Mouse (Mus musculus) liver, embryonic 14.5 days (tissue): ENCODE data around the gene Tnfrsf4. TPM values are rescaled to one million over a fixed set of nuclear protein-coding genes. Genes with fewer than 3 reads are reported as not detected.

Experiments used
- ATAC-seq: fragments of 200-750 bp; cut with Nextera tagmentation; 2 replicates; pipeline ENCODE4 v1.8.0; 2017; ENCODE audit warnings: moderate number of reproducible peaks, mild to moderate bottlenecking, moderate library complexity; ENCODE audit not compliant: insufficient read depth
- DNase-seq, 3 experiments: peaks; one replicate each; pipeline ENCODE4 v3.0.0-alpha.2; 2012 to 2013; ENCODE audit warnings: low read depth in 3 of 3, low spot score in 3 of 3
- H3K27ac ChIP-seq: fragments of 300-500 bp; sonication (generic); 2 replicates; pipeline ENCODE4 v1.5.1; 2014; ENCODE audit warnings: moderate library complexity, mild to moderate bottlenecking, control low read depth, inconsistent platforms
- H3K27me3 ChIP-seq: fragments of 300-500 bp; sonication (generic); 2 replicates; pipeline ENCODE4 v1.6.1; 2014; ENCODE audit warnings: mild to moderate bottlenecking, low read length, moderate library complexity; ENCODE audit not compliant: control insufficient read depth, insufficient read depth
- H3K36me3 ChIP-seq: fragments of 300-500 bp; sonication (generic); replicated peaks from 2 replicates; pipeline ENCODE4 v1.6.1; 2014; ENCODE audit warnings: low read depth; ENCODE audit not compliant: control insufficient read depth, insufficient read depth
- H3K4me1 ChIP-seq, 2 experiments: fragments of 200-500 bp in 1 of 2; fragments of 300-500 bp in 1 of 2; sonication (generic) in 1 of 2; replicated peaks; 2 replicates each; pipeline ENCODE4 v1.6.1; 2012 to 2014; ENCODE audit warnings: antibody characterized with exemption in 1 of 2, inconsistent platforms in 1 of 2, low read length in 1 of 2; ENCODE audit not compliant: control insufficient read depth in 2 of 2, insufficient read depth in 2 of 2
- H3K4me2 ChIP-seq: fragments of 300-500 bp; sonication (generic); 2 replicates; pipeline ENCODE4 v1.6.1; 2014; ENCODE audit warnings: low read depth, mild to moderate bottlenecking, control low read depth, moderate library complexity
- H3K4me3 ChIP-seq, 2 experiments: fragments of 200-500 bp in 1 of 2; fragments of 300-500 bp in 1 of 2; sonication (generic) in 1 of 2; 2 replicates each; pipeline ENCODE4 v1.5.1; 2012 to 2014; ENCODE audit warnings: low read depth in 2 of 2, low read length in 2 of 2, mild to moderate bottlenecking in 2 of 2, control low read depth in 1 of 2, inconsistent platforms in 1 of 2, moderate library complexity in 1 of 2; ENCODE audit not compliant: insufficient read depth in 1 of 2
- H3K9ac ChIP-seq: fragments of 300-500 bp; sonication (generic); replicated peaks from 2 replicates; pipeline ENCODE4 v1.6.1; 2014; ENCODE audit warnings: mild to moderate bottlenecking, control low read depth, moderate library complexity
- H3K9me3 ChIP-seq: fragments of 300-500 bp; sonication (generic); 2 replicates; pipeline ENCODE4 v1.6.1; 2016; ENCODE audit warnings: low read length, mixed read lengths; ENCODE audit not compliant: control insufficient read depth
- CTCF ChIP-seq: IDR thresholded peaks from 2 replicates; pipeline ENCODE4 v1.5.1; 2016; ENCODE audit warnings: antibody characterized with exemption, low read depth, control low read depth
- EP300 ChIP-seq: IDR thresholded peaks from 2 replicates; pipeline ENCODE4 v1.6.1; 2016; ENCODE audit warnings: antibody characterized with exemption, low read depth
- WGBS: fragments of 180-500 bp; shearing (Covaris S2); extraction: QIAGEN DNeasy Blood & Tissue Kit; methylation state at CpG from one replicate; pipeline ENCODE4 v1.1.7; 2014; ENCODE audit not compliant: insufficient replicate concordance; 5-methylcytosine and 5-hydroxymethylcytosine counted together
- polyA plus RNA-seq, 2 experiments: library from polyadenylated mRNA; depleted of rRNA in 1 of 2; stranded (reverse) in 1 of 2; unstranded in 1 of 2; fragments of >200 nt; fragmentation: Nextera tagmentation in 1 of 2; extraction: Ambion mirVana in 1 of 2; gene quantifications; 2 replicates each; pipeline versions ENCODE4 v1.2.1 to v1.2.3; 2012 to 2014

Gene Tnfrsf4
- polyA plus RNA-seq, 2 experiments = 0.13 to 1.0 TPM

DNA sequence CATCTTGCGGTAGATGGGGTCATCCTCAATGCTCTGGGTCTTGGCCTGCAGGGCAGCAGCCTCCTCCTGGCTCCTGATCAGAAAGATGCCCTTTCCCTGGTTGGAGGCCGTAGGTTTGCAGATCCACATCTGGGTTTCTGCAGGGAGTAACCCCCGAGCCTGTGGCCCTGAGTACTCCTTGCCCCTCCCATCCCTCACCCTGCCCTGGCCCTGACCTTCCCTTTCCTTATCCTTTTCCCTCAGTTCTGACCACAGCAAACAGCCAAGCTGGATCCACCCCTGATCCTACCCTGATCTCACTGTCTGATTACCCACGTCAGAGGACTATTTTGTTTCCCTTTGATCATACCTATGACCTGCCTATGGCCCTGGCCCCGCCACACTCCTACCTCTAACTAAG is 31.1 kb downstream of the Tnfrsf4 start:
- H3K36me3 ChIP-seq = no peaks in the 10 kb centered on the region
- H3K9ac ChIP-seq = no peak overlapping the region

DNA sequence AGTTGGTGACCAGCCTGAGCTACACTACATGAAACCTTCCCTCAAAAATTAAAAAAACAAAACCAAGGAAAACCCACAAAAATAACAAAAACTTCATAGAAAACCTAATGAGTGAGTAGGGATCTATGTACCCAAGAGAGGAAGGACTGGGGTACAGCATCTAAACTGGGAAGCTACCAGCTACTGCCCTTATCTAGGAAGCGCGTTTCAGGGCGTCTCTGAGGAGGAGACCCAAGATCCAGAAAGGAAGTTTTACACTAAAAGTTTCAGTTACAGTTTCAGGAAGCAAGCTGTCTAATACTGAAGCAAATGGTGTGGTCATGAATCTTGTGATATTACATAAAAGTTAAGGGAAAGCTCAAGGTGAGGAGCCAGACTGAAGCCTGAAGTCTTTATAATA is 36.1 kb downstream of the Tnfrsf4 start:
- H3K27ac ChIP-seq = no peak overlapping the region
- H3K9ac ChIP-seq = no peak overlapping the region
- no peaks in the 10 kb centered on the region for H3K27me3 ChIP-seq
- DNase-seq (no peak), ATAC-seq (no peak)
- peaks cover 0 to 2% of the 10 kb centered on the region in 2 experiments; a peak in 1 of 4 replicates for H3K4me1 ChIP-seq
- no peak overlapping the region for H3K4me2 ChIP-seq
- TF ChIP-seq CTCF = no peak
- no peak for TF ChIP-seq EP300
- WGBS = 18% methylated on average over 3 of the region's 3 CpGs
- no peaks in the 10 kb centered on the region for H3K36me3 ChIP-seq
- H3K4me3 ChIP-seq = no peak overlapping the region
- no peaks in the 10 kb centered on the region for H3K9me3 ChIP-seq

More for the DNA sequence above, 31.1 kb downstream of the Tnfrsf4 start:
- Histone ChIP-seq H3K4me3 (no peak overlapping the region), H3K4me1 (no peaks in the 10 kb centered on the region), H3K4me2 (no peak overlapping the region), H3K9me3 (no peaks in the 10 kb centered on the region), H3K27ac (no peak overlapping the region), H3K27me3 (no peaks in the 10 kb centered on the region)
- ATAC-seq = no peak
- 46% methylated on average over 5 of the region's 5 CpGs for WGBS
- DNase-seq = no peak
- TF ChIP-seq CTCF = no peak
- no peak for TF ChIP-seq EP300

DNA sequence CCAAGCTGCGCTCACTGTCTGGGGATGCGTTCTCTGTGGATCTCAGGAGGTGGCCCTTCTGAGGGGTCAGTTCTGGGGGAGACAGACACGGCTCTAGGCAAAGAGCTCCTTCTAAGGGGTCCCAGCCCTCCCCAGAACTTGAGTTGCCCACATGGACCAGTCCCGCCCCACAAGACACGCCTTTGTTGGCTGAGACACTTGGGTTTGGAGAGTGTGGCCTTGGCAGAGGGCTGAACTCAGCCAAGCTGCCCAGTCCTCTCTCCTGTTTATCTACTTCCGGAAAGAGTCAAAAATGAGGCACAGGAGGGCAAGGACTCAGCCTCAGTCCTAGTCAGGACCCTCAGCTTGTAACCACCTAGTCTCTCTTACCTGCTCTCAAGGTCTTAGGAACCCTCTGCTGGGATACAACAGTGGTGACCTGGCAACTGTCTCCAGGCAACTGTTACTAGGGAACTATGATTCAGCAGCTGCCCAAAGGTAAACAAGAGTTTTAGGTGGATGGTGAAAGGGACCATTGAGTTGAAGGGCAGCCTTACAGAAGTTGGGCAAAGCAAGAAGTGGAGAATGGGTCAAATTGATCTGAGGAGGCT is 36.8 kb downstream of the Tnfrsf4 start:
- TF ChIP-seq CTCF = no peak
- no peak for TF ChIP-seq EP300
- H3K9ac ChIP-seq = no peak overlapping the region
- no peak overlapping the region for H3K4me3 ChIP-seq
- H3K9me3 ChIP-seq = no peaks in the 10 kb centered on the region
- no peak overlapping the region for H3K27ac ChIP-seq
- 61% methylated on average over 6 of the region's 6 CpGs for WGBS
- H3K36me3 ChIP-seq = no peaks in the 10 kb centered on the region
- H3K4me1 ChIP-seq = peaks cover 0 to 2% of the 10 kb centered on the region in 2 experiments; a peak in 1 of 4 replicates
- no peaks in the 10 kb centered on the region for H3K27me3 ChIP-seq
- ATAC-seq = no peak
- DNase-seq = no peak
- no peak overlapping the region for H3K4me2 ChIP-seq

DNA sequence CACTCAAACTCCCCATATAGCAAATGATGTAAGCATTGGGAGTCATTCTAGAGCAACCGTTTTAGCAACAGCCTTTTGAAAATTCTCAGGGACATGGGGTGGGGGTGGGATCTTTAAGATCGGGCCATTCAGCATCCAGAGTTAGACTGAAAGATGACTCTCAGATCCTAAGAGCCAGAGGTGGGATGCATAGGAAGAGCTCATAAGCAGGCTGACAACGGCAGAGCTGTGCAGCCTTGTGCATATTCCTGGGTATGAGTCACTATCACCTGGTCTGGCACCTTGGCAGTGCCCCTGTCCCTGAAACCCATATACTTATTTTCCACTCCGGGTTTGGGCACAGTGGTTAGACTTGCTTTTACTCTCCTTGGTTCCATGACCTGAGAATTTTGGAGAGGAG is 39.5 kb downstream of the Tnfrsf4 start:
- no peak overlapping the region for H3K4me2 ChIP-seq
- H3K27me3 ChIP-seq = no peaks in the 10 kb centered on the region
- no peak overlapping the region for H3K9ac ChIP-seq
- ATAC-seq (no peak), DNase-seq (no peak)
- H3K27ac ChIP-seq = no peak overlapping the region
- no peaks in the 10 kb centered on the region for H3K36me3 ChIP-seq
- no peak for TF ChIP-seq EP300
- no peak for TF ChIP-seq CTCF
- WGBS = 60% methylated on average over 4 of the region's 4 CpGs
- no peaks in the 10 kb centered on the region for H3K9me3 ChIP-seq
- peaks cover 0 to 2% of the 10 kb centered on the region in 2 experiments; a peak in 1 of 4 replicates for H3K4me1 ChIP-seq
- H3K4me3 ChIP-seq = no peak overlapping the region

DNA sequence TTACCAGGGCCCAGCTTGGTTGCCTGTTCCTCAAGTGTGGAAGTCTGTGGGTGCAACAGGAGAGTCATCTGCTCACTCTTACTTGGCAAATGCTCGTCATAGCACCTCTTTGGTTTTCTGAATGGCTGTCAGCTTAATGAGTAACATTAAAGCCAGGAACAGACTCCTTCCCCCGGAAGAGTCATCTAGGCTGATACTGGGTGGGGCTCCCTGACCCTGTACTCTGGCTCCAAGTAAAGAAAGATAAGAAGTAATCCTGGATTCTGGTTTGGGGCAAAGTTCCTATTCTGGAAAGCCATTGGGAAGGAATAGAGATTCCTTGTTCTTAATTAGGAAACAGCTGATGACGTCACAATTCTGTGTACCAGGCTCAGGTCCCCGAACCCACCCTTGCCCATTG is 40.5 kb downstream of the Tnfrsf4 start:
- Histone ChIP-seq H3K27me3 (no peaks in the 10 kb centered on the region), H3K36me3 (no peaks in the 10 kb centered on the region), H3K9me3 (no peaks in the 10 kb centered on the region), H3K4me2 (no peak overlapping the region), H3K27ac (no peak overlapping the region), H3K4me3 (no peak overlapping the region), H3K9ac (no peak overlapping the region), H3K4me1 (peaks cover 0 to 2% of the 10 kb centered on the region in 2 experiments; a peak in 1 of 4 replicates)
- ATAC-seq (no peak; the same call in 1 of the 2 replicates), DNase-seq (no peak)
- TF ChIP-seq EP300 (no peak), CTCF (no peak)
- WGBS = 57% methylated on average over 4 of the region's 4 CpGs
